Mouse (Mus musculus): ENCODE data around the gene Gm49450.
A peak's percentile ranks its signal among the peaks of the same experiment; 100 is the strongest.
"Not testable (repeated sequence)": the region's sequence is repeated elsewhere in the genome, so short reads cannot be mapped to it uniquely, and the experiment has no call there.

Gm49450 gene

GRCm38 (mm10) chr15:98985240-98985981, 32.1 kb upstream of the Gm49450 start:
- no peak for DNase-seq (ENCODE audit: low read depth, low spot score)

GRCm38 (mm10) chr15:98984681-98985080, 31.3 kb upstream of the Gm49450 start:
- DNase-seq (ENCODE audit: low read depth, low spot score), result no peak

- DNase-seq (ENCODE audit: low read depth, low spot score), result no peak
Observed at GRCm38 (mm10) chr15:98983431-98984081, 30.2 kb upstream of the Gm49450 start.

- peak; percentile 69 for DNase-seq (ENCODE audit: low read depth, low spot score)
Observed at GRCm38 (mm10) chr15:98982100-98982499, 28.7 kb upstream of the Gm49450 start.

GRCm38 (mm10) chr15:98980012-98980614, 26.8 kb upstream of the Gm49450 start:
- DNase-seq (ENCODE audit: low read depth, low spot score), result no peak

- DNase-seq (ENCODE audit: low read depth, low spot score), result no peak
Observed at GRCm38 (mm10) chr15:98978409-98979172, 25.2 kb upstream of the Gm49450 start.

- DNase-seq (ENCODE audit: low read depth, low spot score), result no peak
Observed at GRCm38 (mm10) chr15:98977759-98978408, 24.5 kb upstream of the Gm49450 start.

- DNase-seq (ENCODE audit: low read depth, low spot score), result no peak
Observed at GRCm38 (mm10) chr15:98976763-98977758, 23.7 kb upstream of the Gm49450 start.

GRCm38 (mm10) chr15:98973015-98973614, 19.8 kb upstream of the Gm49450 start:
- DNase-seq (ENCODE audit: low read depth, low spot score), result no peak

GRCm38 (mm10) chr15:98971576-98972320, 18.4 kb upstream of the Gm49450 start:
- DNase-seq (ENCODE audit: low read depth, low spot score), result not testable (repeated sequence)

GRCm38 (mm10) chr15:98971111-98971510, 17.8 kb upstream of the Gm49450 start:
- DNase-seq (ENCODE audit: low read depth, low spot score), result no peak

- no peak for DNase-seq (ENCODE audit: low read depth, low spot score)
Observed at GRCm38 (mm10) chr15:98969372-98970101, 16.2 kb upstream of the Gm49450 start.

- DNase-seq (ENCODE audit: low read depth, low spot score), result no peak
Observed at GRCm38 (mm10) chr15:98968701-98969371, 15.5 kb upstream of the Gm49450 start.

GRCm38 (mm10) chr15:98959531-98959930, 6.2 kb upstream of the Gm49450 start:
- no peak for DNase-seq (ENCODE audit: low read depth, low spot score)

GRCm38 (mm10) chr15:98958901-98959420, 5.6 kb upstream of the Gm49450 start:
- DNase-seq (ENCODE audit: low read depth, low spot score), result no peak

GRCm38 (mm10) chr15:98957475-98957874, 4.1 kb upstream of the Gm49450 start:
- no peak for DNase-seq (ENCODE audit: low read depth, low spot score)

GRCm38 (mm10) chr15:98956000-98956399, 2.6 kb upstream of the Gm49450 start:
- DNase-seq (ENCODE audit: low read depth, low spot score), result no peak

GRCm38 (mm10) chr15:98955324-98955723, 2.0 kb upstream of the Gm49450 start:
- DNase-seq (ENCODE audit: low read depth, low spot score), result no peak

Data from WW6 (cell line).